Mouse (Mus musculus) stomach, postnatal 0 days (tissue): ENCODE results near the gene Ipo13. TPM values are rescaled to one million over a fixed set of nuclear protein-coding genes. Genes with fewer than 3 reads are reported as not detected.

Source experiments
- ATAC-seq: fragments of 200-750 bp; cut with Nextera tagmentation; 2 replicates; pipeline ENCODE4 v1.8.0; 2017; ENCODE audit not compliant: low FRiP score, low TSS enrichment
- DNase-seq: peaks from one replicate; pipeline ENCODE4 v3.0.0-alpha.2; 2016; ENCODE audit warnings: low spot score
- H3K27ac ChIP-seq: fragments of 300-500 bp; sonication (generic); replicated peaks from 2 replicates; pipeline ENCODE4 v1.5.1; 2014; ENCODE audit warnings: mild to moderate bottlenecking, control low read depth
- H3K27me3 ChIP-seq: fragments of 300-500 bp; sonication (generic); 2 replicates; pipeline ENCODE4 v1.6.1; 2014; ENCODE audit warnings: low read length; ENCODE audit not compliant: control insufficient read depth, insufficient read depth
- H3K36me3 ChIP-seq: fragments of 300-500 bp; sonication (generic); 2 replicates; pipeline ENCODE4 v1.6.1; 2014; ENCODE audit warnings: low read length, mixed read lengths; ENCODE audit not compliant: control insufficient read depth, insufficient read depth
- H3K4me1 ChIP-seq: fragments of 300-500 bp; sonication (generic); replicated peaks from 2 replicates; pipeline ENCODE4 v1.6.1; 2014; ENCODE audit warnings: antibody characterized with exemption; ENCODE audit not compliant: control insufficient read depth, insufficient read depth
- H3K4me2 ChIP-seq: fragments of 300-500 bp; sonication (generic); replicated peaks from 2 replicates; pipeline ENCODE4 v1.6.1; 2014; ENCODE audit warnings: low read depth, mild to moderate bottlenecking, control low read depth, moderate library complexity
- H3K4me3 ChIP-seq: fragments of 300-500 bp; sonication (generic); 2 replicates; pipeline ENCODE4 v1.5.1; 2014; ENCODE audit warnings: low read depth, low read length, control low read depth
- H3K9ac ChIP-seq: fragments of 300-500 bp; sonication (generic); 2 replicates; pipeline ENCODE4 v1.6.1; 2014; ENCODE audit warnings: mild to moderate bottlenecking, low read length, control low read depth, mixed read lengths
- H3K9me3 ChIP-seq: fragments of 300-500 bp; sonication (generic); 2 replicates; pipeline ENCODE4 v1.6.1; 2016; ENCODE audit warnings: low read length; ENCODE audit not compliant: control insufficient read depth
- CTCF ChIP-seq: IDR thresholded peaks from 2 replicates; pipeline ENCODE4 v1.5.1; 2016; ENCODE audit warnings: antibody characterized with exemption, low read depth, mild to moderate bottlenecking, moderate library complexity
- EP300 ChIP-seq: optimal IDR thresholded peaks from 2 replicates; pipeline ENCODE3; 2016; ENCODE audit warnings: antibody characterized with exemption
- WGBS: fragments of 180-500 bp; shearing (Covaris S2); extraction: QIAGEN DNeasy Blood & Tissue Kit; methylation state at CpG from one replicate; pipeline ENCODE4 v1.1.7; 2014; 5-methylcytosine and 5-hydroxymethylcytosine counted together
- polyA plus RNA-seq: library from polyadenylated mRNA; unstranded; fragments of >200 nt; fragmentation: Nextera tagmentation; extraction: Ambion mirVana; gene quantifications from 2 replicates; pipeline ENCODE4 v1.2.1, GENCODE M21; 2015

Gene Ipo13
- polyA plus RNA-seq, 1 experiment from 2014 or later = 21.5 TPM

- no peak overlapping the region for H3K4me3 ChIP-seq
- ATAC-seq (no peak), DNase-seq (no peak)
- H3K4me2 ChIP-seq = no peak overlapping the region
- H3K27me3 ChIP-seq = no peaks in the 10 kb centered on the region
- TF ChIP-seq CTCF (no peak), EP300 (no peak)
- no peak overlapping the region for H3K9ac ChIP-seq
- no peaks in the 10 kb centered on the region for H3K4me1 ChIP-seq
- H3K9me3 ChIP-seq = no peaks in the 10 kb centered on the region
- no peaks in the 10 kb centered on the region; the same call in 1 of the 2 replicates for H3K36me3 ChIP-seq
- H3K27ac ChIP-seq = no peak overlapping the region
- 53% methylated on average over 10 of the region's 10 CpGs for WGBS
These were observed 36.5 kb downstream of the Ipo13 start for GRCm38 (mm10) chr4:117878301-117878700.

- no peaks in the 10 kb centered on the region for H3K27me3 ChIP-seq
- H3K9me3 ChIP-seq = no peaks in the 10 kb centered on the region
- no peaks in the 10 kb centered on the region for H3K4me1 ChIP-seq
- WGBS = 89% methylated on average over 9 of the region's 9 CpGs
- TF ChIP-seq EP300 (no peak), CTCF (no peak)
- H3K4me2 ChIP-seq = no peak overlapping the region
- H3K9ac ChIP-seq = no peak overlapping the region
- ATAC-seq = no peak
- no peak overlapping the region for H3K4me3 ChIP-seq
- H3K27ac ChIP-seq = no peak overlapping the region
- DNase-seq = no peak
- H3K36me3 ChIP-seq = no peaks in the 10 kb centered on the region; the same call in 1 of the 2 replicates
These were observed 41.2 kb downstream of the Ipo13 start for GRCm38 (mm10) chr4:117873615-117874014.

- Histone ChIP-seq H3K4me3 (peak within 1 kb of the TSS; percentile 6; the same call in 1 of the 2 replicates), H3K27ac (no peak within 1 kb of the TSS), H3K4me2 (peak within 1 kb of the TSS; percentile 43), H3K27me3 (no peaks in the 10 kb centered on the region), H3K9ac (no peak within 1 kb of the TSS), H3K4me1 (no peaks in the 10 kb centered on the region), H3K36me3 (no peaks in the 10 kb centered on the region; the same call in 1 of the 2 replicates), H3K9me3 (no peaks in the 10 kb centered on the region)
- no peak for TF ChIP-seq CTCF
- no peak for TF ChIP-seq EP300
- ATAC-seq = peak; percentile 38
- DNase-seq = peak; percentile 46
- 11% methylated on average over 14 of the region's 14 CpGs for WGBS
These were observed 42.3 kb downstream of the Ipo13 start, which contains the start of gene Ccdc24 for GRCm38 (mm10) chr4:117872471-117872886. Gene Ccdc24, minus strand, starts transcription at chr4:117872557.

GRCm38 (mm10) chr4:117871787-117872186 is 43.0 kb downstream of the Ipo13 start:
- H3K27ac ChIP-seq = no peak overlapping the region
- no peak overlapping the region for H3K9ac ChIP-seq
- H3K27me3 ChIP-seq = no peaks in the 10 kb centered on the region
- H3K4me2 ChIP-seq = no peak overlapping the region
- H3K4me3 ChIP-seq = no peak overlapping the region
- 57% methylated on average over 7 of the region's 7 CpGs for WGBS
- no peak for ATAC-seq
- no peaks in the 10 kb centered on the region; the same call in 1 of the 2 replicates for H3K36me3 ChIP-seq
- H3K4me1 ChIP-seq = no peaks in the 10 kb centered on the region
- DNase-seq = no peak
- H3K9me3 ChIP-seq = no peaks in the 10 kb centered on the region
- TF ChIP-seq CTCF (no peak), EP300 (no peak)

- no peak for DNase-seq
- H3K36me3 ChIP-seq = no peaks in the 10 kb centered on the region
- no peaks in the 10 kb centered on the region for H3K9me3 ChIP-seq
- no peak overlapping the region for H3K9ac ChIP-seq
- no peak for ATAC-seq
- TF ChIP-seq CTCF (no peak), EP300 (no peak)
- no peaks in the 10 kb centered on the region for H3K4me1 ChIP-seq
- H3K4me2 ChIP-seq = no peak overlapping the region
- no peak overlapping the region for H3K27ac ChIP-seq
- 44% methylated on average over 1 of the region's 1 CpGs for WGBS
- H3K27me3 ChIP-seq = no peaks in the 10 kb centered on the region
- no peak overlapping the region for H3K4me3 ChIP-seq
These were observed 44.4 kb downstream of the Ipo13 start for GRCm38 (mm10) chr4:117870437-117870836.

GRCm38 (mm10) chr4:117869317-117869716 is 45.5 kb downstream of the Ipo13 start:
- Histone ChIP-seq H3K4me2 (no peak overlapping the region), H3K9me3 (no peaks in the 10 kb centered on the region), H3K9ac (no peak overlapping the region), H3K4me3 (no peak overlapping the region), H3K27me3 (no peaks in the 10 kb centered on the region), H3K27ac (no peak overlapping the region), H3K4me1 (no peaks in the 10 kb centered on the region), H3K36me3 (peaks cover 1% of the 10 kb centered on the region; the same call in 1 of the 2 replicates)
- ATAC-seq = no peak
- no peak for DNase-seq
- TF ChIP-seq CTCF (no peak), EP300 (no peak)
- WGBS = 63% methylated on average over 9 of the region's 9 CpGs
